Comparison of ENCODE assay signal across 9 mouse cellular contexts in the genomic region with DNA sequence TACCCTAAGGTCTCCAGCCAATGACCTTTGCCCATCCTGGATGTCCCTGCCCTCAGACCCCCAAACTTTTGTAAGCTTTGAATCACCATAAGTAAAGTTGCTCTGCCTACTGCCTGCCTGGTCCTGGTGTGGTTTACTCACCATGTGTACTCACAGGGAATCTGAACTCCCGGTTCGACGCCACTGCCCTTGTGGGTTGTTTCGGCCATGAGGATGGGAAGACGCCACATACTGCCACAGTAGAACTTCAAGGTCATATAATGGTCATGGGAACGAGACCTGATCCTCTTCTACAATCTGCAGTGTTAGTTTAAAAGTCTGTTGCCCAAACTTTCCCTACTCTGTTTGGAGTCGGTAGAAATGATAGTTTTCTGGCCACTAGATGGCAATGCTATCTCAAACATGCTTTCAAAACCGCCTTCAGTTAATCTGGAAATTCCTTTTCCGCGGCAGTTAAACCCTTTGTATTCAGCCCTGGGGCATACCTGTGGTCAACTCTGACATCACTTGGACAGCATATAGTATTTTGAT. TPM values are rescaled to one million over a fixed set of nuclear protein-coding genes. Genes with fewer than 3 reads are reported as not detected.
A peak's percentile ranks its signal among the peaks of the same experiment; 100 is the strongest.
DNase-seq lines count a peak whose midpoint lies in the region; ATAC-seq lines count a peak whose summit lies in the region.
"Had no signal": no experiment of that assay in that cellular context is flagged by ENCODE, and none has a peak within 500 bp of the region (broad histone marks: within the 10 kb centered on the region; RNA-seq: fewer than 3 reads in every experiment).

No protein-coding gene starts in this region.

- H3K9ac ChIP-seq in limb, embryonic 12.5 days (replicated peaks): no peak overlapping the region

- no peaks in the 10 kb centered on the region for H3K9me3 ChIP-seq in hindbrain, embryonic 10.5 days
- H3K9me3 ChIP-seq in limb, embryonic 12.5 days: no peaks in the 10 kb centered on the region

- DNase-seq in cerebellum, adult 8-10 months: peak; percentile 1
- DNase-seq in cerebellum, postnatal 36 days: no peak
- peak; percentile 83 for DNase-seq in 3T3-L1 (ENCODE audit: low read depth, low spot score)
- peak; percentile 9 for DNase-seq in hindbrain, embryonic 10.5 days (ENCODE audit: low spot score)
- DNase-seq in yolk sac, embryonic 10.5 days (ENCODE audit: low spot score): peak; percentile 15
- DNase-seq in thymus, adult 18-20 months: no peak

- 42% methylated on average over 10 of the region's 10 CpGs for WGBS in hindbrain, embryonic 10.5 days
- WGBS in limb, embryonic 12.5 days: 43% methylated on average over 10 of the region's 10 CpGs

- H3K4me1 ChIP-seq in hindbrain, embryonic 10.5 days (replicated peaks): no peaks in the 10 kb centered on the region
- H3K4me1 ChIP-seq in limb, embryonic 12.5 days (replicated peaks): no peaks in the 10 kb centered on the region

- ATAC-seq in common myeloid progenitor, adult 5-6 weeks (replicated peaks; ENCODE audit: low read depth, poor library complexity, severe bottlenecking): 0 out of 2 replicates have a peak, but pooled peaks have one; percentile 25
- ATAC-seq in limb, embryonic 12.5 days (ENCODE audit: insufficient number of reproducible peaks, insufficient read depth, low FRiP score, low TSS enrichment, low read depth): no peak

- no peak overlapping the region for H3K4me3 ChIP-seq in hindbrain, embryonic 10.5 days
- no peak overlapping the region for H3K4me3 ChIP-seq in limb, embryonic 12.5 days (replicated peaks)

- no peak overlapping the region for H3K27ac ChIP-seq in hindbrain, embryonic 10.5 days
- H3K27ac ChIP-seq in limb, embryonic 12.5 days: no peak overlapping the region

- no peaks in the 10 kb centered on the region for H3K27me3 ChIP-seq in hindbrain, embryonic 10.5 days (ENCODE audit: insufficient read depth, poor library complexity, severe bottlenecking)
- H3K27me3 ChIP-seq in limb, embryonic 12.5 days: no peaks in the 10 kb centered on the region

- H3K4me2 ChIP-seq in limb, embryonic 12.5 days: peak overlapping the region; percentile 35; the same call in 1 of the 2 replicates

- H3K36me3 ChIP-seq in hindbrain, embryonic 10.5 days: no peaks in the 10 kb centered on the region
- no peaks in the 10 kb centered on the region for H3K36me3 ChIP-seq in limb, embryonic 12.5 days

RNA-seq across cellular contexts. Expression of a gene that starts 2.1 kb away (rescaled TPM):
- total RNA-seq in common myeloid progenitor, adult 5-6 weeks (2017): not detected in 2 replicates
- polyA plus RNA-seq in hindbrain, embryonic 10.5 days (2016; fragmentation: Nextera tagmentation; extraction: Ambion mirVana): not detected in 2 replicates
- not detected in 2 replicates for polyA plus RNA-seq in limb, embryonic 12.5 days (2016; fragmentation: Nextera tagmentation; extraction: Ambion mirVana)
- total RNA-seq: layer of hippocampus, postnatal 10 days had no signal

RNA-seq across cellular contexts. Expression of a gene that starts 35.5 kb away (rescaled TPM):
- not detected in 2 replicates for total RNA-seq in common myeloid progenitor, adult 5-6 weeks (2017)
- 0.19 and 0.33 TPM in 2 replicates for polyA plus RNA-seq in hindbrain, embryonic 10.5 days (2016; fragmentation: Nextera tagmentation; extraction: Ambion mirVana)
- polyA plus RNA-seq in limb, embryonic 12.5 days (2016; fragmentation: Nextera tagmentation; extraction: Ambion mirVana): 0.29 and 0.73 TPM in 2 replicates
- total RNA-seq: layer of hippocampus, postnatal 10 days had no signal

Comparison
In these comparisons a context has a peak if more than half of its experiments do, and no peak if none do; other contexts are left out.
1. DNase-seq: peak in cerebellum, adult 8-10 months (single experiment), 3T3-L1 (single experiment), hindbrain, embryonic 10.5 days (single experiment) and yolk sac, embryonic 10.5 days (single experiment); none in cerebellum, postnatal 36 days (0 of 2) and thymus, adult 18-20 months (0 of 2).